Mouse (Mus musculus): ENCODE measurements around the gene Pin4. TPM values are rescaled to one million over a fixed set of nuclear protein-coding genes. Genes with fewer than 3 reads are reported as not detected.

Pin4 gene
- polyA plus RNA-seq, 1 experiment = 44.9 TPM

- Histone ChIP-seq H3K9ac (ENCODE audit: low read depth, poor library complexity, severe bottlenecking) (no peak overlapping the region), H3K27me3 (ENCODE audit: control insufficient read depth, insufficient read depth, low read length, poor library complexity, severe bottlenecking) (no peaks in the 10 kb centered on the region), H3K36me3 (ENCODE audit: control insufficient read depth, insufficient read depth, low read length, poor library complexity, severe bottlenecking) (no peaks in the 10 kb centered on the region), H3K27ac (ENCODE audit: insufficient read depth, low read length) (no peak overlapping the region), H3K4me1 (ENCODE audit: control insufficient read depth, insufficient read depth, low read length) (no peaks in the 10 kb centered on the region), H3K4me3 (ENCODE audit: low read depth, low read length) (no peak overlapping the region), H3K9me3 (replicated peaks; ENCODE audit: control insufficient read depth, insufficient read depth, low read length, poor library complexity, severe bottlenecking) (no peaks in the 10 kb centered on the region)
- TF ChIP-seq CTCF (IDR thresholded peaks at IDR 0.05; ENCODE audit: low read depth, low read length) (no peak), POLR2A (IDR thresholded peaks at IDR 0.05; ENCODE audit: insufficient read depth, low read length) (no peak), EP300 (IDR thresholded peaks at IDR 0.05; ENCODE audit: insufficient read depth, low read depth, low read length) (no peak)
Observed at GRCm38 (mm10) chrX:102170135-102170534, 50.9 kb downstream of the Pin4 start.

- Histone ChIP-seq H3K36me3 (ENCODE audit: control insufficient read depth, insufficient read depth, low read length, poor library complexity, severe bottlenecking) (no peaks in the 10 kb centered on the region), H3K27ac (ENCODE audit: insufficient read depth, low read length) (no peak overlapping the region), H3K4me3 (ENCODE audit: low read depth, low read length) (no peak overlapping the region), H3K9ac (ENCODE audit: low read depth, poor library complexity, severe bottlenecking) (no peak overlapping the region), H3K4me1 (ENCODE audit: control insufficient read depth, insufficient read depth, low read length) (no peaks in the 10 kb centered on the region), H3K9me3 (replicated peaks; ENCODE audit: control insufficient read depth, insufficient read depth, low read length, poor library complexity, severe bottlenecking) (no peaks in the 10 kb centered on the region), H3K27me3 (ENCODE audit: control insufficient read depth, insufficient read depth, low read length, poor library complexity, severe bottlenecking) (no peaks in the 10 kb centered on the region)
- TF ChIP-seq EP300 (IDR thresholded peaks at IDR 0.05; ENCODE audit: insufficient read depth, low read depth, low read length) = no peak
- TF ChIP-seq CTCF (IDR thresholded peaks at IDR 0.05; ENCODE audit: low read depth, low read length) = no peak
- TF ChIP-seq POLR2A (IDR thresholded peaks at IDR 0.05; ENCODE audit: insufficient read depth, low read length) = no peak
Observed at GRCm38 (mm10) chrX:102170900-102171299, 51.7 kb downstream of the Pin4 start.

- no peaks in the 10 kb centered on the region for H3K9me3 ChIP-seq (replicated peaks; ENCODE audit: control insufficient read depth, insufficient read depth, low read length, poor library complexity, severe bottlenecking)
- no peak overlapping the region for H3K9ac ChIP-seq (ENCODE audit: low read depth, poor library complexity, severe bottlenecking)
- no peaks in the 10 kb centered on the region for H3K36me3 ChIP-seq (ENCODE audit: control insufficient read depth, insufficient read depth, low read length, poor library complexity, severe bottlenecking)
- TF ChIP-seq POLR2A (IDR thresholded peaks at IDR 0.05; ENCODE audit: insufficient read depth, low read length) (no peak), CTCF (IDR thresholded peaks at IDR 0.05; ENCODE audit: low read depth, low read length) (no peak), EP300 (IDR thresholded peaks at IDR 0.05; ENCODE audit: insufficient read depth, low read depth, low read length) (no peak)
- no peaks in the 10 kb centered on the region for H3K27me3 ChIP-seq (ENCODE audit: control insufficient read depth, insufficient read depth, low read length, poor library complexity, severe bottlenecking)
- no peak overlapping the region for H3K27ac ChIP-seq (ENCODE audit: insufficient read depth, low read length)
- H3K4me3 ChIP-seq (ENCODE audit: low read depth, low read length) = no peak overlapping the region
- H3K4me1 ChIP-seq (ENCODE audit: control insufficient read depth, insufficient read depth, low read length) = no peaks in the 10 kb centered on the region
Observed at GRCm38 (mm10) chrX:102175538-102176287, 56.5 kb downstream of the Pin4 start.

Other genes with a start within 250 kb of the Pin4 start
- gene Rtl5, start 48.1 kb upstream of the Pin4 start, polyA plus RNA-seq (2011; ENCODE audit: insufficient read depth, insufficient read length, low read depth, missing spikeins) = 1.0 TPM in 1 of 2 replicates, not detected in the other
- gene Ercc6l, start 37.6 kb downstream of the Pin4 start, polyA plus RNA-seq (2011; ENCODE audit: insufficient read depth, insufficient read length, low read depth, missing spikeins) = 22.3 and 23.1 TPM in 2 replicates
- gene Rps4x, start 69.9 kb downstream of the Pin4 start, polyA plus RNA-seq (2011; ENCODE audit: insufficient read depth, insufficient read length, low read depth, missing spikeins) = 2,517 and 2,552 TPM in 2 replicates
- 9.5 and 10.7 TPM in 2 replicates for gene Cited1, start 132.7 kb downstream of the Pin4 start, polyA plus RNA-seq (2011; ENCODE audit: insufficient read depth, insufficient read length, low read depth, missing spikeins)

All from ES-Bruce4 (cell line).